Mouse (Mus musculus): ENCODE data around the gene Chst14. TPM values are rescaled to one million over a fixed set of nuclear protein-coding genes. Genes with fewer than 3 reads are reported as not detected.

The Chst14 gene
- polyA plus RNA-seq, 1 experiment from 2014 or later, result 16.4 TPM

DNA sequence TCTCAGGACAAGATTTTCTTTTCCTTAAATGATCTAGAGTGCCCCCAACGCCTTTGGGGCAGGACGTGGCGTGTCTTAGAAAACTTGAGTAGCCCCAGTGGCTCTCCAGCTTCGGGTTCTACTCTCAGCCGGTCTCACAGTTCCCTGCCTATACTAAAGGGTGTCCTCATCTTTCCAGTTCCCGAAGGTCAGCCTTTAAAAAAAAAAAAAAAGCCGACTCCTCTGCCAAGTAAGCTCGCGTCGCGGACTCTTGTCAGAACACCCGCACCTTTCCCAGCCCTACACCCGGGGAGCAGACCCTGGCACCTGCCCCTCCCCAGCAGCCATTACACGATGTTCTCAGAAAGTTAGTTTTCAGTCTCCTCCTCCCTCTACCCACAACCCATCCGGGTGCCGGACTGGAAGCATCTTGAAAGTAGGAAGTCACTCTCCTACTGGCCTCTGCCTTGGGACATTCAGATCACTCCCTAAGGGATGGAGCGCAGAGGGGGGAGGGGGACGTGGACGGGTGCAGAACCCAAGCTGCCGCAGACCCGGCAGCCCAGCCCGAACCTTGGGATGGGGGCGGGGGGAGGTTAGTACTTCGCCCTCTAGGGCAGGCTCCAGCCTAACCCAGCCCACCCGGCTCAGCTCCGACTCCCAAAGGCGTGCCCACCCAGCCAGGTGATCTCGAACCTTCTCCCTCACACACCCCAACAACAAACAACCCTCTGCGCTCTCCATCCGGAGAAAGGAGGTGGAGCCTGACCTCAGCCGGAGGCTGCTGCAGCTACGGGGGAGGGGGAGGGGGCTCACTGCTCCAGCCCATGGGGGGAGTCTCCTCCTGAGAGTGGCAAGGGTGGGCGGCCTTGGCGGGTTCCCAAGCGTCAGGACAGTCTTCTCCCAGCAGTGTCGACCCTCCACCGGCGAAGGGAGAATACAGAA lies 30.0 kb upstream of the Chst14 start:
- peak overlapping the region; percentile 48 for H3K4me3 ChIP-seq (ENCODE audit: low read depth, low read length)
- peak overlapping the region; percentile 77 for H3K4me2 ChIP-seq
- H3K9ac ChIP-seq (ENCODE audit: low read depth, low read length), result peak overlapping the region; percentile 27; the same call in 1 of the 2 replicates
- H3K36me3 ChIP-seq (ENCODE audit: control insufficient read depth, insufficient read depth, low read length), result no peaks in the 10 kb centered on the region
- WGBS, result 3% methylated on average over 38 of the region's 38 CpGs
- DNase-seq (ENCODE audit: low spot score) (peak; percentile 55), ATAC-seq (replicated peaks; ENCODE audit: low FRiP score) (no peak)
- H3K27me3 ChIP-seq (replicated peaks; ENCODE audit: control insufficient read depth, insufficient read depth, low read length), result peaks cover 85% of the 10 kb centered on the region
- H3K9me3 ChIP-seq (ENCODE audit: control insufficient read depth, low read length), result no peaks in the 10 kb centered on the region
- H3K4me1 ChIP-seq (replicated peaks; ENCODE audit: control insufficient read depth, insufficient read depth, low read length), result peaks cover 30% of the 10 kb centered on the region
- no peak overlapping the region for H3K27ac ChIP-seq (ENCODE audit: low read depth, low read length)

DNA sequence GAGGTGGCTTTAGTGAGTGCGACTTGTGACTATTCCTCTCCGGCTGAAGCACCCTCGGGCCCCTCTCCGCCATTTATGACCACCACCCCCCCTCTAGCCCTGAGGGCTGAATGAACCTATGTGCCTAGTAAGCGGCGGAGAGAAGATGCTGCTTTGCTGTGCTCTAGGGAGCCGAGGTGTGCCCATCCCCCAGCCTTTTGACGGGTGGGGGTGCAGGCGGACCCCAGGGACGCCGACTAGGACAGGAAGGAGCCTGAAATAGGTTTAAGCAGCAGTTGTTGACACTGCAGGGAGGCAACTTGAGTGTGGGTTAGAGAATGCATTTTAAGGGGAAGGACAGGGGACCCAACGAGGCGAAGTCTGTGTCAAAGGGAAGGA lies 29.4 kb upstream of the Chst14 start:
- Histone ChIP-seq H3K36me3 (ENCODE audit: control insufficient read depth, insufficient read depth, low read length) (no peaks in the 10 kb centered on the region), H3K4me3 (ENCODE audit: low read depth, low read length) (peak overlapping the region; percentile 48), H3K27me3 (replicated peaks; ENCODE audit: control insufficient read depth, insufficient read depth, low read length) (peaks cover 80% of the 10 kb centered on the region), H3K4me2 (peak overlapping the region; percentile 77), H3K4me1 (replicated peaks; ENCODE audit: control insufficient read depth, insufficient read depth, low read length) (peaks cover 30% of the 10 kb centered on the region), H3K27ac (ENCODE audit: low read depth, low read length) (no peak overlapping the region), H3K9ac (ENCODE audit: low read depth, low read length) (no peak overlapping the region), H3K9me3 (ENCODE audit: control insufficient read depth, low read length) (no peaks in the 10 kb centered on the region)
- 1% methylated on average over 13 of the region's 13 CpGs for WGBS
- DNase-seq (ENCODE audit: low spot score), result peak; percentile 44
- ATAC-seq (replicated peaks; ENCODE audit: low FRiP score), result no peak

DNA sequence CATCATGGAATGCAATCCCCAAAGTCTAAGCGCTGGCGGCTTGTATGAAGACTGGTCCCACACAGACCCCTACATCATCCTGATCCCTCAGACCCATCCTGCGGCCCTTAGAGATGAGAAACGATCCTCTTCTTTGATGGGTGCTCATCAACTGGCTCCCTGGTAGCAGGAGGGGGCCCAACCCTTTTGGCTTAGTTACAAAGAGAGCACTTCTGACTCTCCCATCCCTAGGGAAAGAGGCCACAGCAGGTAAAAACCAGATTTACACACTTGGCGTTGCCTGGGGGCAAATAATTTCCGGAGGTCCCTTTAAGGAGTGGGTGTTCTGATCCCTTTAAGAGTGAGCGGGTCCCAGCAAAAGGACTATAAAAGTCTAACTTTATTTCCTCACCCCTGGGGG lies 28.9 kb upstream of the Chst14 start:
- no peak for ATAC-seq (replicated peaks; ENCODE audit: low FRiP score)

DNA sequence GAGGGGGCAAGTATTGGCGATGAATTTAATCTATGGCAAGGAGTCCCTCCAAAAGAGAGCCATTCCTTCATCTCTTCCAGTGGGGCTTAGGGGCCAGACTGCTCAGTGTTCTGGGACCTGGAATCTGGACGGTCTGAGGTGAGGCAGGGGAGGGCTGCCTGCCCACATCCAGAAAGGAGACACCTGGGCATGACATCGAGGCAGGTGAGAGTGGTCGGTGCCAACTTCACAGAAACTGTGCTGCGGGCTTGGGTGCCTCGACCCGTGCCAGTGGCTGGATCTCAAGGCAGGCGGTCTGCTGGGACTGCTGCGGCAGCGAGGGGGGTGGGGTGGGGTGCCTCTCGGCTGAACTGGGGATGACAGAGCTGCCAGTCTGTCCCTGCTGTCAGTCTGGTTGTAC lies 28.5 kb upstream of the Chst14 start:
- peaks cover 35% of the 10 kb centered on the region for H3K4me1 ChIP-seq (replicated peaks; ENCODE audit: control insufficient read depth, insufficient read depth, low read length)
- no peak overlapping the region for H3K27ac ChIP-seq (ENCODE audit: low read depth, low read length)
- H3K4me2 ChIP-seq, result no peak overlapping the region
- no peak overlapping the region for H3K9ac ChIP-seq (ENCODE audit: low read depth, low read length)
- H3K4me3 ChIP-seq (ENCODE audit: low read depth, low read length), result no peak overlapping the region; the same call in 1 of the 2 replicates
- peaks cover 74% of the 10 kb centered on the region for H3K27me3 ChIP-seq (replicated peaks; ENCODE audit: control insufficient read depth, insufficient read depth, low read length)
- DNase-seq (ENCODE audit: low spot score) (no peak), ATAC-seq (replicated peaks; ENCODE audit: low FRiP score) (no peak)
- no peaks in the 10 kb centered on the region for H3K36me3 ChIP-seq (ENCODE audit: control insufficient read depth, insufficient read depth, low read length)
- 2% methylated on average over 11 of the region's 11 CpGs for WGBS
- H3K9me3 ChIP-seq (ENCODE audit: control insufficient read depth, low read length), result no peaks in the 10 kb centered on the region

More for the DNA sequence above, 28.9 kb upstream of the Chst14 start:
- Histone ChIP-seq H3K27ac (ENCODE audit: low read depth, low read length) (no peak overlapping the region), H3K36me3 (ENCODE audit: control insufficient read depth, insufficient read depth, low read length) (no peaks in the 10 kb centered on the region), H3K9ac (ENCODE audit: low read depth, low read length) (no peak overlapping the region), H3K9me3 (ENCODE audit: control insufficient read depth, low read length) (no peaks in the 10 kb centered on the region), H3K4me3 (ENCODE audit: low read depth, low read length) (peak overlapping the region; percentile 48), H3K4me1 (replicated peaks; ENCODE audit: control insufficient read depth, insufficient read depth, low read length) (peaks cover 31% of the 10 kb centered on the region), H3K4me2 (peak overlapping the region; percentile 77), H3K27me3 (replicated peaks; ENCODE audit: control insufficient read depth, insufficient read depth, low read length) (peaks cover 77% of the 10 kb centered on the region)
- DNase-seq (ENCODE audit: low spot score), result no peak
- WGBS, result 7% methylated on average over 7 of the region's 7 CpGs

DNA sequence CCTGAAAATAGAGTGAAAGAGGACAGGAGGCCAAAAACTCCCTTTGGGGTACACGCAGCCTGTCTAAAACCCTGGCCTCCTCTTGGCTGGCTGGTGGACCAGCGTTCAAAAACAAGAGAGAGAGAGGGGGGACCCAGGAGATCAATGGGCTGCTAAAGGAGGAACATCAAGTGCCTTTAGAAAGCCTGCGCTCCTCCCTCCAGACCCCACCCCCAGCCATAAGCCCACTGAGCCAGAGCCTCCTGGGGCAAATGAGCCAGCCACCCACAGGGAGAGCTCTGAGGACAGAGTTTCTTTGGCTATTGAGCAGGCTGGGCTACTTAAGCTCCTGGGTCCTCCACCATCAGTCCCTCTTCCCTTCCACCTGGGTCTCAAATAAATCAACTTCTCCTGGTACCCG lies 27.5 kb upstream of the Chst14 start:
- 16% methylated on average over 4 of the region's 4 CpGs for WGBS
- DNase-seq (ENCODE audit: low spot score), result no peak
- no peak for ATAC-seq (replicated peaks; ENCODE audit: low FRiP score)
- Histone ChIP-seq H3K4me2 (no peak overlapping the region), H3K27me3 (replicated peaks; ENCODE audit: control insufficient read depth, insufficient read depth, low read length) (peaks cover 69% of the 10 kb centered on the region), H3K36me3 (ENCODE audit: control insufficient read depth, insufficient read depth, low read length) (no peaks in the 10 kb centered on the region), H3K27ac (ENCODE audit: low read depth, low read length) (no peak overlapping the region), H3K4me1 (replicated peaks; ENCODE audit: control insufficient read depth, insufficient read depth, low read length) (peaks cover 44% of the 10 kb centered on the region), H3K4me3 (ENCODE audit: low read depth, low read length) (no peak overlapping the region), H3K9ac (ENCODE audit: low read depth, low read length) (no peak overlapping the region), H3K9me3 (ENCODE audit: control insufficient read depth, low read length) (no peaks in the 10 kb centered on the region)

DNA sequence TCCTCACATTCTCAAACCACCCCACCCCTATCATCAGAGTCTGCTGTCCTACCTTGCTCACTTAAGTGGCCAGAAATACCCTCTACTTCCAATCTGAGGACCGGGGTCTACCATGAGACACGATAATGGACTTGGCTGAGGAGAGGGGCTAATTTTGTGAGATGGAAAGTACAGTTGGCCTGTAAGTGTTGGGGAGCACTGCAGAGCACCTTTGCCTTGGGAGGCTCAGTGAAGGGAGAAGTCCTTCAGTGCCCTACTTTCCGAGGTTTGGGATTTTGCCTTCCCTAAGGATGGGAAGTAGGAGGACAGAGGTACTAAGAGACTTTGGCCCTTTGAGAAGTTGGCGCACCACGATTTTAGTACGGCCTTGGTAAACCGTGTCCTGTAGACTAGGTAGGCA lies 27.0 kb upstream of the Chst14 start:
- H3K4me2 ChIP-seq, result no peak overlapping the region
- no peak overlapping the region for H3K27ac ChIP-seq (ENCODE audit: low read depth, low read length)
- no peak for ATAC-seq (replicated peaks; ENCODE audit: low FRiP score)
- 13% methylated on average over 7 of the region's 7 CpGs for WGBS
- H3K9me3 ChIP-seq (ENCODE audit: control insufficient read depth, low read length), result no peaks in the 10 kb centered on the region
- no peak for DNase-seq (ENCODE audit: low spot score)
- H3K9ac ChIP-seq (ENCODE audit: low read depth, low read length), result no peak overlapping the region
- peaks cover 65% of the 10 kb centered on the region for H3K27me3 ChIP-seq (replicated peaks; ENCODE audit: control insufficient read depth, insufficient read depth, low read length)
- no peak overlapping the region for H3K4me3 ChIP-seq (ENCODE audit: low read depth, low read length)
- H3K4me1 ChIP-seq (replicated peaks; ENCODE audit: control insufficient read depth, insufficient read depth, low read length), result peaks cover 50% of the 10 kb centered on the region
- H3K36me3 ChIP-seq (ENCODE audit: control insufficient read depth, insufficient read depth, low read length), result no peaks in the 10 kb centered on the region

DNA sequence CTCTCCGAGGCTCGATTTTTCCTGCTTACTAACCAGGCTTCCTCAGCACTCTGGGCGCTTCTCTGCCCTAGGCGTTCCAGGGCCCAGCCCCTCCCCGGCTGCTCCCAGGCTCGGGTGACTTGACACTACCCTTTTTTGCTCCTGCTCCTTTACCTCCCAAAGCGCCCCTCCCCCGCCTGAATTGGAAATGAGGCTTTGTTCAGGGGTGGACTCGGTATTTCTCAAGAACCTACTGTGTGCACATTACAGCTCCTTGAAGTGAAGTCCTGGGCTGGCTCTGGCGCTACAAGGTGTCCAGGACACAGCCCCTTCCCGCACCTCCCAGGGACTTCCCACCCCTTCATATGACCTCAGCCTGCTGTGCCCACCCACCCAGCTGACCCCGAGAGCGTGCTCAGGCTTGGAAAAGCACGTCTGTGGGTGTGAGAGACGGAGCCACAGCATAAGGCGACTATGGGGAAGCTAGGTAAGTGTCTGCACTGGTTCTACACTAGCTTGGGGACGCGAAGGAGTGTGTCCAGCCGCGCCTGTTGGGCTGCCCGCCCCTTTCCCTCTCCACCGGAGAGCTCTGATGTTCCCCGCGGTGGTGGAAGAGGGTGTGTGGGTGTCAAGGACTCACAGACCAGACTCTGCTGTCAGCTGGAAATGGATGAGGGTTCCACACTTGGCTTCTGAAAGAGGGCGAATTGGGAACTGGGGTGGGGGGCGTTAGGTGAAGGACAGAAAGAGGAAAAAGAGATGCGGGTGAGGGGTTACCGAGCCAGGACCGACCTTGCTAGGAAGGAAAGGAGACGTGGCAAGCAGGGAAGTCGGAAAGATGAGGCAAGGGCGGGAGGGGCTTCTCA lies 26.1 kb upstream of the Chst14 start, which contains the start of gene Bahd1:
Bahd1 (plus strand) TSS at position 397 of the 845 bp plus-strand sequence.
- Histone ChIP-seq H3K4me3 (ENCODE audit: low read depth, low read length) (peak within 1 kb of the TSS; percentile 97), H3K27ac (ENCODE audit: low read depth, low read length) (peak within 1 kb of the TSS; percentile 93), H3K9ac (ENCODE audit: low read depth, low read length) (peak within 1 kb of the TSS; percentile 92), H3K4me2 (peak within 1 kb of the TSS; percentile 100), H3K9me3 (ENCODE audit: control insufficient read depth, low read length) (no peaks in the 10 kb centered on the region), H3K4me1 (replicated peaks; ENCODE audit: control insufficient read depth, insufficient read depth, low read length) (peaks cover 59% of the 10 kb centered on the region), H3K36me3 (ENCODE audit: control insufficient read depth, insufficient read depth, low read length) (no peaks in the 10 kb centered on the region), H3K27me3 (replicated peaks; ENCODE audit: control insufficient read depth, insufficient read depth, low read length) (peaks cover 56% of the 10 kb centered on the region)
- ATAC-seq (replicated peaks; ENCODE audit: low FRiP score) (no peak), DNase-seq (ENCODE audit: low spot score) (peak; percentile 63)
- under 1% methylated on average over 32 of the region's 32 CpGs for WGBS

DNA sequence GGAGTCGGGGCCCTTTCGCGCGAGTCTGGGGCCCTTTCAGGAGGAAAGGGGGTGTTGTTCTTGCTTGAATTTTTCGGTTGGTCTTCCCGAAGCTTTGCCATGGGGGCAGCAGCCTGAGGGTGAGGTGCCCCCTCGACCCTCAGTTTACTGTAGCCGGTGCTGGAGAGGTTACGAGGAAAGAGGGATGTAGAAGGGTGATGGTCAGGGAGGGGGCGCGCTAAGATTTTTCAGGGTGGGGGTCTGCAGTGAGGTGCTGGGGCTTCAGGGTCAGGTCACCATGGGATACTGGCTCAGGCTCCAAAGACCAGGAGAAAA lies 25.5 kb upstream of the Chst14 start:
- H3K36me3 ChIP-seq (ENCODE audit: control insufficient read depth, insufficient read depth, low read length), result no peaks in the 10 kb centered on the region
- peak overlapping the region; percentile 92 for H3K9ac ChIP-seq (ENCODE audit: low read depth, low read length)
- 2% methylated on average over 11 of the region's 11 CpGs for WGBS
- peak overlapping the region; percentile 97 for H3K4me3 ChIP-seq (ENCODE audit: low read depth, low read length)
- ATAC-seq (replicated peaks; ENCODE audit: low FRiP score), result no peak
- H3K27ac ChIP-seq (ENCODE audit: low read depth, low read length), result peak overlapping the region; percentile 38
- peaks cover 61% of the 10 kb centered on the region for H3K4me1 ChIP-seq (replicated peaks; ENCODE audit: control insufficient read depth, insufficient read depth, low read length)
- H3K4me2 ChIP-seq, result peak overlapping the region; percentile 100
- H3K9me3 ChIP-seq (ENCODE audit: control insufficient read depth, low read length), result no peaks in the 10 kb centered on the region
- DNase-seq (ENCODE audit: low spot score), result peak; percentile 41
- H3K27me3 ChIP-seq (replicated peaks; ENCODE audit: control insufficient read depth, insufficient read depth, low read length), result peaks cover 50% of the 10 kb centered on the region

Measured in liver, embryonic 11.5 days (tissue).